ENCODE assay signal across 22 mouse cellular contexts in genomic region chr6:119575331-119575730, GRCm38 (mm10). TPM values are rescaled to one million over a fixed set of nuclear protein-coding genes. Genes with fewer than 3 reads are reported as not detected.
"Had no signal": no experiment of that assay in that cellular context is flagged by ENCODE, and none has a peak within 500 bp of the region (broad histone marks: within the 10 kb centered on the region; RNA-seq: fewer than 3 reads in every experiment).

No protein-coding gene starts in this region.

- H3K9ac ChIP-seq: liver, embryonic 14.5 days; lung, embryonic 14.5 days; neural tube, embryonic 13.5 days; neural tube, embryonic 15.5 days; stomach, embryonic 15.5 days had no signal

- ATAC-seq: midbrain, embryonic 16.5 days had no signal

- H3K4me3 ChIP-seq: myocyte; neural tube, embryonic 13.5 days; neural tube, embryonic 15.5 days; stomach, embryonic 15.5 days had no signal

- H3K36me3 ChIP-seq: stomach, embryonic 15.5 days had no signal

- H3K27me3 ChIP-seq: neural tube, embryonic 13.5 days; neural tube, embryonic 15.5 days; stomach, embryonic 15.5 days had no signal

- H3K27ac ChIP-seq: liver, embryonic 14.5 days; neural tube, embryonic 13.5 days; neural tube, embryonic 15.5 days; stomach, embryonic 15.5 days; stomach, postnatal 0 days had no signal

- H3K4me2 ChIP-seq: lung, embryonic 14.5 days; midbrain, embryonic 11.5 days; neural tube, embryonic 13.5 days; neural tube, embryonic 15.5 days; stomach, embryonic 15.5 days had no signal

- H3K9me3 ChIP-seq: neural tube, embryonic 13.5 days; neural tube, embryonic 15.5 days; stomach, embryonic 15.5 days had no signal

- DNase-seq: lung, adult 18-20 months; lung, embryonic 14.5 days; lung, postnatal 10 days; lung, postnatal 4 days; midbrain, embryonic 14.5 days; retina, postnatal 1 day; right cerebral cortex, adult 18-20 months; right cerebral cortex, postnatal 25 days; right cerebral cortex, postnatal 4 days; thymus, adult 2 months; thymus, postnatal 25 days; thymus, postnatal 4 days had no signal

- H3K4me1 ChIP-seq: neural tube, embryonic 13.5 days; neural tube, embryonic 15.5 days had no signal

RNA-seq across cellular contexts. Expression of gene Wnt5b, which starts 31.2 kb away (rescaled TPM):
- total RNA-seq: megakaryocyte, adult 5-6 weeks; megakaryocyte-erythroid progenitor cell, adult 5-6 weeks had no signal
